Mouse (Mus musculus) midbrain, embryonic 11.5 days (tissue): Measurements from ENCODE around the gene Zfp605. TPM values are rescaled to one million over a fixed set of nuclear protein-coding genes. Genes with fewer than 3 reads are reported as not detected.

Source experiments
- ATAC-seq: fragments of 200-750 bp; cut with Nextera tagmentation; 2 replicates; pipeline ENCODE4 v1.8.0; 2017; ENCODE audit warnings: moderate TSS enrichment, moderate library complexity; ENCODE audit not compliant: low FRiP score
- DNase-seq: peaks from one replicate; pipeline ENCODE4 v3.0.0; 2015; ENCODE audit warnings: low spot score; ENCODE audit errors: missing footprints
- H3K27ac ChIP-seq: fragments of 300-500 bp; sonication (generic); 2 replicates; pipeline ENCODE4 v1.5.1; 2014; ENCODE audit warnings: low read depth, low read length
- H3K27me3 ChIP-seq: fragments of 300-500 bp; sonication (generic); 2 replicates; pipeline ENCODE4 v1.6.1; 2014; ENCODE audit warnings: mild to moderate bottlenecking, low read length, moderate library complexity, mixed read lengths; ENCODE audit not compliant: control insufficient read depth, insufficient read depth
- H3K36me3 ChIP-seq: fragments of 300-500 bp; sonication (generic); 2 replicates; pipeline ENCODE4 v1.6.1; 2014; ENCODE audit warnings: mild to moderate bottlenecking, low read length, moderate library complexity, mixed read lengths; ENCODE audit not compliant: control insufficient read depth, insufficient read depth
- H3K4me1 ChIP-seq: fragments of 300-500 bp; sonication (generic); 2 replicates; pipeline ENCODE4 v1.6.1; 2014; ENCODE audit warnings: low read length; ENCODE audit not compliant: control insufficient read depth, insufficient read depth
- H3K4me2 ChIP-seq: fragments of 300-500 bp; sonication (generic); 2 replicates; pipeline ENCODE4 v1.6.1; 2014; ENCODE audit warnings: mild to moderate bottlenecking, moderate library complexity
- H3K4me3 ChIP-seq: fragments of 300-500 bp; sonication (generic); 2 replicates; pipeline ENCODE4 v1.5.1; 2014; ENCODE audit warnings: low read depth, low read length
- H3K9ac ChIP-seq: fragments of 300-500 bp; sonication (generic); 2 replicates; pipeline ENCODE4 v1.6.1; 2014; ENCODE audit warnings: low read length
- H3K9me3 ChIP-seq: fragments of 300-500 bp; sonication (generic); 2 replicates; pipeline ENCODE4 v1.6.1; 2016; ENCODE audit warnings: low read length; ENCODE audit not compliant: control insufficient read depth
- WGBS: fragments of 180-500 bp; shearing (Covaris S2); extraction: QIAGEN DNeasy Blood & Tissue Kit; methylation state at CpG from one replicate; pipeline ENCODE4 v1.1.7; 2014; 5-methylcytosine and 5-hydroxymethylcytosine counted together
- polyA plus RNA-seq: library from polyadenylated mRNA; unstranded; fragments of >200 nt; fragmentation: Nextera tagmentation; extraction: Ambion mirVana; gene quantifications from 2 replicates; pipeline ENCODE4 v1.2.1, GENCODE M21; 2014

The Zfp605 gene
- polyA plus RNA-seq, 1 experiment from 2014 or later = 6.4 TPM

DNA sequence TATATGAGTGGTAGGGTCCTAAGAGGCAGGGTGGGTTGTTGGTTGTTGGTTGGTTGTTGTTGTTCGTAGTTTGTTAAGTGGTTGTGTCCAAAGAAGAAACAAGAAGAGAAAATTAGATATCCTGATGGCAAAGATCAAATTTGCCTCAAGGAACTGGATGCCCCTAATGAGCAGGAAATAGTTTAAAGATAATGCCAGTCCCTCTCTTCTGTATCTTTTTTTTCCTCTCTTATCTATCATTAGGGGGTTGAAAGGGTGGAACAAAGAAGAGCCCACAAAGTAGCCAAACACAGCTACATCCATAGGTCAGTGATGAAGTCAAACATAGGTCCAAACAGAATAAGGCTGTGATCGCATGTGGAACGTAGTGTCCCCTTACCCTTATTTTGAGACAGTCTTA lies 29.4 kb downstream of the Zfp605 start:
- H3K4me1 ChIP-seq = 0 out of 2 replicates have a peak, but pooled peaks cover 3% of the 10 kb centered on the region
- H3K36me3 ChIP-seq = no peaks in the 10 kb centered on the region; the same call in 1 of the 2 replicates
- ATAC-seq = no peak
- no peaks in the 10 kb centered on the region for H3K27me3 ChIP-seq
- no peak overlapping the region for H3K9ac ChIP-seq
- H3K4me3 ChIP-seq = no peak overlapping the region
- 97% methylated on average over 3 of the region's 3 CpGs for WGBS
- DNase-seq = no peak
- H3K27ac ChIP-seq = no peak overlapping the region
- no peak overlapping the region for H3K4me2 ChIP-seq
- H3K9me3 ChIP-seq = no peaks in the 10 kb centered on the region

DNA sequence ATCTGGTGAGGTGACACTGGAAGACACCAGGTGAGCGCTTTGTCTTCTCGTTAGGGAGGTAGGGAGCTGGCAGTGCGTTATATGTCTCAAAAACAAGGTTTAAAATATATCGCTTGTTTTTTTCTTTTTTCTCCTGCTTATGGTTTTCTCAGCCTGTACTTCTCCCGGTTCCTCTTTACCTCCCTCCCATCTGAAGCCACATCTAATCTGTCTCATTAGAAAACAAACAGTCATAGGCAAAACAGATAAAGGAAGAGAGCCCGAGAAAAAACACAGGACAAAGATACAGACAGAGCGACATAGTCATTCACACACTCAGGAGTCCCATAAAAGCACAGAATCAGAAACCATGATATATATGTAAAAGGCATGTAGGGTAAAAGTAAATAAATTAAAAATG lies 30.5 kb downstream of the Zfp605 start:
- no peaks in the 10 kb centered on the region for H3K27me3 ChIP-seq
- 95% methylated on average over 7 of the region's 7 CpGs for WGBS
- DNase-seq = no peak
- H3K36me3 ChIP-seq = no peaks in the 10 kb centered on the region; the same call in 1 of the 2 replicates
- H3K27ac ChIP-seq = no peak overlapping the region
- H3K9ac ChIP-seq = no peak overlapping the region
- H3K9me3 ChIP-seq = no peaks in the 10 kb centered on the region
- H3K4me1 ChIP-seq = 0 out of 2 replicates have a peak, but pooled peaks cover 3% of the 10 kb centered on the region
- no peak overlapping the region for H3K4me2 ChIP-seq
- no peak for ATAC-seq
- H3K4me3 ChIP-seq = no peak overlapping the region

DNA sequence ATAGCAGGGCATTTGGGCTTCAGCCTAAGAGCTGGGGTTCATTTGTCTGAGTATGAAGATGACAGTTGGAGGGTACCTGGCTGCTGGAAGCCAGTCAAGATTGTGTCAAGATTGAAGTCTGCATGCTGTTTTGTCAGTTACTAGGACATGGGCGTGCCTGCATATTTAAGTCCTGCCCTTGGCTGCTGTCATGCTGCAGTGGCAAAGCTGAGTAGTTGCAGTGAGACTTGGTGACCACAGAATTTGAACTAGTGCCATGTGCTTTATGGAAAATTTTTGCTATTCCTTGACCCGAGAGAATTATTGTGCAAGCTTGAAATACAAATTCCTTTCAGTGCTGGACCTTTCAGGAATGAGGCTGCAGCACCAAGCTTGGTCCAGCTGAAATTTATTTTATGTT lies 32.4 kb downstream of the Zfp605 start:
- DNase-seq (no peak), ATAC-seq (no peak)
- no peaks in the 10 kb centered on the region for H3K4me1 ChIP-seq
- H3K4me3 ChIP-seq = no peak overlapping the region
- no peak overlapping the region for H3K27ac ChIP-seq
- 86% methylated on average over 2 of the region's 2 CpGs for WGBS
- H3K9me3 ChIP-seq = no peaks in the 10 kb centered on the region
- H3K27me3 ChIP-seq = no peaks in the 10 kb centered on the region
- H3K36me3 ChIP-seq = peaks cover 4% of the 10 kb centered on the region
- no peak overlapping the region for H3K4me2 ChIP-seq
- no peak overlapping the region for H3K9ac ChIP-seq

DNA sequence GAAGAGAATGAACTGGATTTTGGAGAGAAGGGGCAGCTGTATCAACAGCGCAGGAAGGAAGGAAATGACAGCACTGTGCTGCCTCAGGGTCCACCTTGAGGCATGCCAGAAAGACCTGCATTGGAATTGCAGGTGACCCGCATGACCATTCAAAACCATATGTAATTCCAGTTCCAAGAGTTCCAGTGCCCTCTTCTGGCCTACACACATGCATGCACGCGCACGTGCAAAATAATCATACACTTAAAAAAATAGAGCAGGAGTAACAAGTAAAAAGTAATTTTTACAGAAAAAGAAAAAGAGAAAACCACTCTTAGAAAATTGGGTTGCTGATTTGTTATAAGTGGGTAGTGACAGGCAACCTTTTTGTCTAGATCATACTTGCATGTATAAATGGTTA lies 33.1 kb downstream of the Zfp605 start:
- Histone ChIP-seq H3K4me3 (no peak overlapping the region), H3K4me2 (no peak overlapping the region), H3K9ac (no peak overlapping the region), H3K4me1 (no peaks in the 10 kb centered on the region), H3K27ac (no peak overlapping the region), H3K36me3 (peaks cover 8% of the 10 kb centered on the region), H3K9me3 (no peaks in the 10 kb centered on the region), H3K27me3 (no peaks in the 10 kb centered on the region)
- 91% methylated on average over 5 of the region's 5 CpGs for WGBS
- no peak for DNase-seq
- no peak for ATAC-seq

DNA sequence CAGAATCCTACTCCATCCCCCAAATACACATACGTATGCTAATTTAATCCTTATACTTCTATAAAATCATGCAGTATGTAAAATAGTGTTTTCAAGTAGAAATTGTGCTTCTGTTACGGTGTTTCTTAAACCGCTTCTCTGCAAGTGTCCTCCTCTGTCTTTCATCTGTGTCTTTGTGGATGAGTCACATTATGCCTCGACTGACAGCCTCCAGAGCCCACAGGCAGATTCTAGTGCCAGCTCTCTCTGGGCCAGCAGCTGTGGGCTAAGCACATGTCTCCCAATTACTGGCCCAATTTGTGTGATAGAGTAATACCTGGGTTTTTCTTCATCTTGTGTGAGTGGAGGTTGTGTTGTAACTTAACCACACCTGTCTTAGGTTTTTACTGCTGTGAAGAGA lies 59.5 kb downstream of the Zfp605 start:
- H3K36me3 ChIP-seq = peaks cover 3% of the 10 kb centered on the region; the same call in 1 of the 2 replicates
- no peak for ATAC-seq
- DNase-seq = no peak
- WGBS = 91% methylated on average over 4 of the region's 4 CpGs
- no peak overlapping the region for H3K4me2 ChIP-seq
- H3K9me3 ChIP-seq = no peaks in the 10 kb centered on the region
- no peak overlapping the region for H3K4me3 ChIP-seq
- H3K4me1 ChIP-seq = no peaks in the 10 kb centered on the region
- no peaks in the 10 kb centered on the region for H3K27me3 ChIP-seq
- no peak overlapping the region for H3K27ac ChIP-seq
- no peak overlapping the region for H3K9ac ChIP-seq

DNA sequence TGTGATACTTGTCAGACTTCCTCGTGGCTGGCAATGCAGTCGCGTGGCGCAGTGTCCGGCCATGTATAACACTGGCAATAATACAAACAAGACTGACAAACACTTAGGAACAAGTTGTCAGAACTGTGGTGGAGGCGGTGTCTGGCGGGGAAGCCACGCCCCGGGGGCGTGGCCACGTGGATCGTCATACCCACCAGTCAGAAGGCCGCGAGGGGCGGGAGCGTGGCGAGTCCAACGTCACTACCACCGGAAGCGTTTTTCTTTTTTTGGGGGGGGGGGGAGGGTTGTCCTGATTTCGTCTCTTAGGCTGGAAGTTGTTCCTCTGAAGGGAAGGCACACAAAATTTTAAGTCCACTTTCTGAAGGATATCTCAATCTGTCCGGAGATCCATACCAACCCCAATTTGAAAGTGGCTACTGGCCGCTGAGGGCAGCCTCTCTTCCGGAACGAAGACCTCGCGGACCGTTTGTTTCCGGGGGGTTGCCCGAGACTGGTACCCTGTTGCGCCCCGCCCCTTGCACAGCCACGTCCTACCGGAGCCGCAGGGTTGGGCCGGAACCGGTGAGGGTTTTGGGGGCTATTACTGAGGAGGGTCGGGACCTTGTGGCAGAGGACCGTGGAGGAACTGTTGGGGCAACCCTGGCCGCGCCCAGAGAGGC lies 66.6 kb downstream of the Zfp605 start, which contains the start of gene Golga3:
Golga3 (plus strand) TSS at position 340 of the 659 bp plus-strand sequence.
- H3K9me3 ChIP-seq = no peaks in the 10 kb centered on the region
- H3K36me3 ChIP-seq = no peaks in the 10 kb centered on the region
- DNase-seq (peak; percentile 100), ATAC-seq (peak; percentile 99)
- no peak within 1 kb of the TSS for H3K27ac ChIP-seq
- H3K9ac ChIP-seq = peak within 1 kb of the TSS; percentile 87
- peaks cover 6% of the 10 kb centered on the region for H3K4me1 ChIP-seq
- WGBS = under 1% methylated on average over 41 of the region's 41 CpGs
- no peaks in the 10 kb centered on the region for H3K27me3 ChIP-seq
- peak within 1 kb of the TSS; percentile 94 for H3K4me3 ChIP-seq
- peak within 1 kb of the TSS; percentile 87 for H3K4me2 ChIP-seq

DNA sequence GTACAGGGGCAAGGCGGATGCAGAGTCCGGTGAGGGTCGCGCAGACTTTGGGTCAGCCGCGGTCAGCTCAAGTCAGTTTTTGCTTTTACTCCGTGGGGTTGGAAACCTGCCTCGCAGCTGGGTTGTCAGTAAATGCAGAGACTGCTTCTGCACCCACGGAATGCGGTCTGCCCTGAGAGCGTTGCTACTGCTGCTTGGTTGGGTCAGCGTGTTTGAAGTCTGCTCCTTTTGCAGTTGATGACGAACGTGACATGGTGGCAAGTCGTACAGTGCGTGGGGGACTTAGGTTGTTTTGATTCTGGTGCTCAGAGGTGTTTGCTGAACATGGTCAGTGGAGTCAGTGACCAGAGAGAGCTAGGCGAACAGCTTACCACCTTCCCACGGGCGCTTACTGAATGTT lies 67.1 kb downstream of the Zfp605 start:
- H3K36me3 ChIP-seq = no peaks in the 10 kb centered on the region
- no peaks in the 10 kb centered on the region for H3K9me3 ChIP-seq
- peak overlapping the region; percentile 87 for H3K4me2 ChIP-seq
- H3K4me1 ChIP-seq = peaks cover 6% of the 10 kb centered on the region
- no peak for DNase-seq
- no peak overlapping the region for H3K27ac ChIP-seq
- peak overlapping the region; percentile 87 for H3K9ac ChIP-seq
- 4% methylated on average over 19 of the region's 19 CpGs for WGBS
- no peaks in the 10 kb centered on the region for H3K27me3 ChIP-seq
- ATAC-seq = no peak
- peak overlapping the region; percentile 94 for H3K4me3 ChIP-seq

DNA sequence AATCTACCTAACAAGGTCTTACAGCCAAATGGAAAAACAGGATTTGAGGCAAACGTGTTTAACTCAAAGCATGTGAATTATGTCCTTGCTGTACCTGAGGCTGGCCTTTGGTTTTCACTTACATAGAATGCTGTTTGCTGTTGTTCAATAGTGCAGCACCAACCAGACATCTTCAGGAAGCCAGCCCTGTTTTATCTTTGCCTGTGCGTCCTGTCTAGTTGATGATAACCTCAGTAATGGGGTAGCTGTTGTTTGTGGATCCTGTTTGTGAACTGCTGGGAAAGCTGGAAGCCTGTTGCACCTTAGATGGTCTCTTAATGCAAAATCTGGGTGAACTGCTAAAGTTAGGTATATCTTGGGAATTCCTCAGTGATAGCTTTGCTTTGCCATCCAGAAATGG lies 68.7 kb downstream of the Zfp605 start:
- DNase-seq = no peak
- no peak overlapping the region for H3K4me2 ChIP-seq
- H3K9ac ChIP-seq = no peak overlapping the region
- no peak overlapping the region for H3K27ac ChIP-seq
- no peak for ATAC-seq
- H3K36me3 ChIP-seq = no peaks in the 10 kb centered on the region
- H3K9me3 ChIP-seq = no peaks in the 10 kb centered on the region
- peaks cover 6% of the 10 kb centered on the region for H3K4me1 ChIP-seq
- no peak overlapping the region for H3K4me3 ChIP-seq
- no peaks in the 10 kb centered on the region for H3K27me3 ChIP-seq
- 86% methylated on average over 2 of the region's 2 CpGs for WGBS
